Mouse (Mus musculus): Measurements from ENCODE around the gene Apbb2.

The Apbb2 gene

DNA sequence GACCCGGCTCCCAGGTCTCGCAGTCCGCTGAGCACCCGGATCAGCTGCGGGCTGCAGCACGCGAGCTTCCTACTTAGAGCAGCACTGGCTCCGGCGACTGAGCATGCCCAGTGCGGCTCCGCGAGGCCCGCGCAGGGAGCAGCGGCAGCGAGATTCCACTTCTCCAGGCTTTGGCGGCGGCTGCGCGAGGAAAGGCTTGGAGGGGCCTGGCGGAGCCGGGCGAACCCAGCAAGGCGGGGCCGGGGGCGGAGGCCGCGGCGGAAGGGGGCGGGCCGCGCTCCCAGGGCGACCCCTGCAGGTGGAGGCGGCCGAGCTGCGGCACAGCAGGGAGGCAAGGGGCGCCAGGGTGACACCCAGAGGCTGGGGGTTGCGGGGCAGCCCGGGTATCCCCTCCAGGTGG, at the start of gene Apbb2:
TSS of gene Apbb2 (minus strand) at position 188 of the 400 bp plus-strand sequence.
- DNase-seq: peak; percentile 98

DNA sequence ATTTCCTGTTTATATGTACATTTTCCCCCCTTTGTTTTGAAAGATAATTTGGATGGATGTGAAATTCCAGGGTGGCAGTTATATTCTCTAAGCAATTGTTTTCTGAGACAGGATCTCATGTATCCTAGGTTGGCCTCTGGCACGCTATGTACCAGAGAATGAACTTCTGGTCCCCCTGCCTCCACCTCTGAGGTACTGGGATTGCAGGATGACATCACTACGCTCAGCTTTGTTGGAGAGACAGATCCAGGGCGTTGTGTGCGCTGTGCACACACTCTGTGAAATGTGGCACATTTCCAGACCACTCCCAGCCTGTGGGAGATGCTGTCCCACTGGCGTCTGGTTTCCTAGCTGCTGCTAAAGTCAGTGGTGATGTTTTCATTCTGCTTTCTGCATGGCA, 35.6 kb upstream of the Apbb2 start:
- peak; percentile 63 for DNase-seq

DNA sequence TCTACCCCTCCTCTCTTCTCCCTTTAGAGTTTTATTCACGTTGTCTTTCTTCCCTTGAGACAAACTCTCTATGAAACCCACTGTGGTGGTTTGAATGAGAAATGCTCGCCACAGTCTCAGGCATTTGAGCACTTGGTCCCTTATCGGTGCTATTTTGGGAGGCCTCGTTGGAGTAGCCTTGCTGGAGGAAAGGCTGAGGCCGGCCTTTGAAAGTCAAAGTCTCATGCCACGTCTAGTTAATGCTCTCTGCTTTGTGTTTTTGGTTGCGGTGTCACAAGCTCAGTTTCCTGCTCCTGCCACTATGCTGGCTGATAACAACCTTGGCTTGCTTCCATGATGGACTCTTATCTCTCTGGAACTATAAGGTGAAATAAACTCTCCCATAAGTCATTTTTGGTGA, 28.9 kb upstream of the Apbb2 start:
- DNase-seq: no peak

DNA sequence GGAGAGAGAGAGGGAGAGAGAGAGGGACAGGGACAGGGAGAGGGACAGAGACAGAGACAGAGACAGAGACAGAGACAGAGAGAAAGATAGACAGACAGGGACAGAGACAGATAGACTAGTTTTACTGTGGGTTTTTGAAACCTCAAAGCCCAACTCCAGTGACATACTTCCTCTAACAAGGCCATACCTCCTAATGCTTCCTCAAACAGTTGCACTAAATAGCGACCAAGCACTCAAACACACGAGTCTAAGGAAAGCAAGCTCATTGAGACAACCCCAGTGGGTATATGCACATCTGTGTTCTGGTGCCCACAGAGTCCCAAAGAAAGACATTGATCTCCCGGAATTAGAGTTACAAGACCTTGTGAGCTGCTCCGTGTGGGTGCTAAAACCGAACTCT, 24.7 kb upstream of the Apbb2 start:
- DNase-seq: no peak

DNA sequence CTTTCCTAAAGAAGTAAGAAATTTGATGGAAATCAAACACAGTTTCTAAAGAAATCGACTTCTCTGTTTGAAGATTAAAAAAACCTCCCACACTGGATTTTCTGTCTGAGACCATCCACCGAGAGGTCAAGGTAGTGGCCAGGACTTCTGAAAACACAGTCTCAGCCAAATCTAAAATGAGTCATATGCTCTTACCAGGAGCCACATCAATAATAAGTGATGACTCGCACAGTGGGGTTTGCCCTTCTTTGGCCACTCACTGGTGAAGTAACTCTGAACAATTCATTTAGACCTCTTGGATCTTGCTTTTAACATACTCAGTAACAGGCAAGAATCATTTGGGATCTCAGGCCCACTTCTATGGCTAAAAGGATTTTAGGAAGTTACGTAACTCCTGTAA, 23.6 kb upstream of the Apbb2 start:
- no peak for DNase-seq

DNA sequence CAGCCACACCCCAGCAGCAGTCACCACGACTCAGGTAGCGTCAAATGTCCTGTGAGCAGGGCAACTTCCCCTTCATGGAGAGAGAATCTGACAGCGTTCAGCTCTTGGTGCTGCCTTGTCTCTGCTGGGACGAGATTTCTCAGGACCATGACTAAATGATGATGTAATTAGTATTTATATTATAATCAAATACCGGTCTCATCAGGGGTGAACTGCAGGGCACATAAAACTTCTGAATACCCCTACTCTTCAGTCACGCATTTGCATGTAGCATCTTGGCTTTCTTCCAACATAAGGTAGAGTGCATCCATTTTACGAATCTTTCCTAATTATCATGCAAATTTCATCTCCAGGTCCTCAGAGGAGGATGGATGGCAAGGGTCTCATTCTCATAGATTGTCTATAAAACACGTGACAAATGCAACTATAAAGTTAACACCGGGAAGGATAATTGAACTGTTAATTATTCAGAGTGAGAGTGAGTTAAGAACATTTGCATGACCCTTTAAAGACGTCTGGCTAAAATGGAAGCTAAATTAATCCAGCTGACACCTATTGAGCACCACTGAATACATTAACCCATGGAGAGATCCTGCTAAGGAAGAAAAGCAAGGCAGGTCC, 17.0 kb upstream of the Apbb2 start:
- no peak for DNase-seq

DNA sequence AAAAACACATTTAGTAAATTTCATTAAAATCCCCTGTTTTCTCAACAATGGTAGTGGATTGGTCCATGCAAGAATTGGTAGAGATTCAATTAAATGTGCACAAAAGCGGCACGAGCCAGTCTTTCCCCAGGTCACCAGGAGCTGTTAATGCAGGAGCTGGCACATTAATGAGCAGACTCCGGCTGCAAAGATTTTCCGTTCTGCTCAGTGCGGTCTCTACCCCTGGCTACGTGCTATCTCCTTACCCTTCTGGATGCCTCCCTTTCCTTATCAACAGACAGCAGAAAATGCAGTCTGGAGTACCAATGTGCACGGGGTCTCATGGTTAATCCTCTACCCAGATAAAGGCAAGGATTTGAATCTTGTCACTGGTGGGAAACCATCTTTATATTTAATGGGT, 9.2 kb upstream of the Apbb2 start:
- DNase-seq: no peak

DNA sequence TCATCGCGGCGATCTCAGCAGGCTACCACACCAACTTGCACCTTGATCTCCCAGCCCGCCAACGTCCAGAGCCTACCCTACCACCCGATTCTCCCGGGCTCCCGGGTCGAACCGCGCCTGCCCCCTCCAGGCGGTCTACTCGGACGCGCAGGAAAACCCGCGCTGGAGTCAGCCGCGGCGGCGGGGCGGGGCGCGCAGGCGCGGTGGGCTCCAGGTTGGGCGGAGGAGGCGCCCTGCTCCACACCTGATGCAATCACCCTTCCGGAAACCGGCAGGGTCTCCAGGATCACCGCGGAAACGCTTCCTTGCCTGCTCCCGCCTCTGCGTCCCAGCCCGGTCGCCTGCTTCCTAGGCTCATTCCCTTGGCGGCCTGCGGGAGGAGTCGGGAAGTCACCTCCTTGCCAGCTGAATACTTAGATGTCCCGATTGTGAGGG, 1.6 kb upstream of the Apbb2 start:
- DNase-seq: peak; percentile 90

DNA sequence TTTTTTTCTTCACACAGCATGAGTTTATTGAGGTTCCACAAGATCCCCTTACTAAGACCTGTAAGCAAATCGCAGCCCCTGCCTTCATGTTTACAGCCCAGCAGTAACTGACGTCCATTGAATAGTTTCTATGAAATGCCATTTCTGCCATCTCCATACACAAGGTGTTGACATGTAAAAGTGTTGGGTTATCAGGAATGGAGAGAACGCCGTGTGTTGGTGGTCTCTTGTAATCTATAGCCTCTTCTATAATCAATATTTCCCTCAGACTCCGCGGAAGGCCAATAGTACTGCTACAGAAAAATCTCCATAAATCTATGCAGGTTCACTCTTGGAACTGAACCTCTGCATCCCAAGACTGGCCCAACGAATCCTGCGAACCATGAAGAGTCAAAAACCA, 1.1 kb upstream of the Apbb2 start:
- no peak for DNase-seq

DNA sequence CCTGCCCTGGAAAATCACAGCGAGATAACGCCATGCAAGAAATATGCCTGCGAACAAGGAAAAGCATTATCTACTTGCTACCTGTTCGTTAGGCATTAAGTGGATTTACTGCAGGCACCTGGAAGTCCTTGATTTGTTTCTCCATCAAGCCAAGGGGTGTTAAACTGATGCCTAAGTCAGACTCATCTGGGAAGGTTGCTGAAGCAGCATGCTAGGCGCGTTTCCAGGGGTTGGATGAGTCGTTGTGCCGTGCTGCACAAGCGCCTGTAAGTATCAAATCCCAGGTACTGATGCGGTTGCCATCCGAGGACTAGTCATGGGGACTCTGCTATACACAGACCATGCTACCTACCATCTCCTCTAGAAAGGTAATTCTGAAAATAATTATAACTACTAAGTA, 611 bp upstream of the Apbb2 start:
- DNase-seq: no peak

DNA sequence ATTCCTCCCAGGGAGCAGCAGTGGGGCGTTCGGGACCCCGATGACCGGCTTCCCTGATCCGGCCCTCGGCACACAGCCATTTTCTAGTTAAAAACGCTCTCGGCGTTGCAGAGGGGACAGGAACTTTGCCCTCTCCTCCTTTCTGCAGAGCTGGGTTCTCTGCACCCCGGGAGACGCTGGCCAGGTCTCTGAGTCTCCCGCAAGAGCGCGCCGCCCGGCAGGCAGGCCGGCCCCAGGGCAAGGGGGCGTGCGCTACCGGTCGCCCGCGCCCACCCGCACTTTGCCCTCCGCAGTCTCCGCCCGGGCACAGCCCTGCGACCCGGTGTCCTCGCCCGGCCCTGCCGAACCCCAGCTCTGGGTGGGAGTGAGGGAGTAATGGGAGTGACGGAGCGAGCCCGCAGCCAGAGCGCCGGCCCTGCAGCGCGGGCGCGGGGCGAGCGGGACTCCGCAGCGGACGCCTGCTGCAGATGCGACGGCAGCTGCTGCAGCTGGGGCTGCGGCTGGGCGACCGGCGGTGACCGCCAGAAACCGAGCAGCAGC, 593 bp downstream of the Apbb2 start:
- DNase-seq: no peak

DNA sequence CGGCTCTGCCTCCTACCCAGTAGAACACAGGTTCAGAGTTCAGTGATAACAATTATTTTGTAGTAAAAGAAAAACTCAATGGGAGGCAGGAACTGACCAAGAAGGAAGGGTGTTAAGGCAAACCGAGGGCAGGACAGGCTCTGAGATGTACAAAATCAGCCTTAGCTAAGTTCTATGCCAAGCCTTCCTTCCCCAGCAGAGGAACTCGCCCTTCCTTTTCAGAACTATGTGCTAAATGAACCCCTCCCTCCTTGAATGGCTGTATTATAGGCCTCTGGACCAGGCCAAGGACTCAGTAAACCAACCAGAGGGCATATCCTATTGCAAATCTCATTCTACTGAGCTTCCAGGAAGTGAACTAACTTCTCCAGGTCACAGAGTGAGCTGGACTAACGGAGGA, 3.6 kb downstream of the Apbb2 start:
- DNase-seq: no peak

DNA sequence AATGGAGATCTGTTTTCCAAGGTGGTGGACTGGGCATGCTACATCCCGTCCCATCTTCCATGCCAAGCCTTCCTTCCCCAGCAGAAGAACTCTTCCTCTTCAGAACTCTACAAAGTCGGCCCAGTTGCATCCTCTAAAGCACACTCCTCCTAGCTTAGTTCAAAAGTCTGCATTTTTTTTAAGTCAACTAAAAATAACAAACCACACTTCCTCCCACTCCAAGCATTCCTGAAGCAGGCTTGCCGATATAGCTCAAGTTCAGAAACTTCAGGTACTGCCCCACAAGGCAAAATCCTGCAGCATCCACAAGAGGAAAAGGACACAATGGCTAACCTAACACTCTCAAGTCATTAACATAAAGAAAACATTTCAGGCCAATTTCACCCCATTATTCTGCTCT, 4.9 kb downstream of the Apbb2 start:
- no peak for DNase-seq

DNA sequence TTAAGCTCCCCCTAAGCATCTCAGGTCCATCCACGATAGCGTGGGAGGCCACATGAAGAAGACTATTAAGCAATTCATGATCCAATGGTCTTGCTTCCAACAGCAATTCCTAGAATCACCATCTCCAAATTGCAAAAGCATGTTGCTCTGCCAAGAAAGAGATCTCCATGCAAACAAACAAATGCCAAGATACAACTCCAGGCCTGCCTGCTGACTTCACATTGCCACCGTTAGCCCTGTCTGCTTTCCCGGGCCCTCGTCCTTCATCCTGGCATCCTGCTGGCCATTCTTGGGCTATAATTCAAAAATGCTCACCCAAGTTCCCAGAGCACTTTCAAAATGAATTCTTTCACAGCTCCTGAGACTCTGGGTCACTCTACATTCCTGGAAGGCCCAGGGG, 5.6 kb downstream of the Apbb2 start:
- no peak for DNase-seq

DNA sequence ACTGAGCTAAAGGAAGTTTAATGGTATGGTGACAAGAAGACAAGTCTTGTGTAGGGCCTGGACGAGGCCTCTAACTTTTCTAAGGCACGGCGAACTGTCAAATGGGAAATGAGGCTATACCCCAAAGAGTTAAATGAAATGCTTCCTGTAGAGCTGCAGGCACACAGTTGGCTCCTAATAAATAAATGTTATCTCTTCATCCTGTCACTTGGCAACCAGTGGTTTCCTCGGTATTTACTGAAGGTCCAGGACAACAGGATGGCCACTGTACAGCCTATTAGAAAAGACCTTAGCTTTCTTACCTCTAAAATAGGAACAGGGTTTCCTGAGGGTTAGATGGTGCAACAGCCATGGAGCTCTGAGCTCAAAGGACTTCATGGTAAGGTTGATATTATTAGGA, 6.7 kb downstream of the Apbb2 start:
- no peak for DNase-seq

DNA sequence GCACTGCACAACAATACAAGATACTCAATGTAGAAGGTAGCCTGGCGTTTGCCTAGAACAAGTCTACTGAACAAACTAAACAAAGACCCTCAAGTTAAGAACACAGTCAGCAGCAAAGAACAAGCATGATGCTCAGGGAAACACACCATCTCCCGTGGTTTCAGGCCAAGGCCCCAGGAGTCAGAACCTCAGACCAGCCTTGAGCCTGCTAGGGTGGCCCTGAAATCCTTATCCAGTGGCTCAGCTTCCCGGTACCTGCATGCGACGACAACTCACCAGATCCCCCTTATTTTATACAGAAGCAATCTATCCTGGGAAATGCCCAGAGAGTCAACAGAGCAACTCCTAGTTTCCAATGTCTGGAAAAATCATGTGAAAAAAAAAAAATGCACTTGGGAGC, 7.2 kb downstream of the Apbb2 start:
- no peak for DNase-seq

DNA sequence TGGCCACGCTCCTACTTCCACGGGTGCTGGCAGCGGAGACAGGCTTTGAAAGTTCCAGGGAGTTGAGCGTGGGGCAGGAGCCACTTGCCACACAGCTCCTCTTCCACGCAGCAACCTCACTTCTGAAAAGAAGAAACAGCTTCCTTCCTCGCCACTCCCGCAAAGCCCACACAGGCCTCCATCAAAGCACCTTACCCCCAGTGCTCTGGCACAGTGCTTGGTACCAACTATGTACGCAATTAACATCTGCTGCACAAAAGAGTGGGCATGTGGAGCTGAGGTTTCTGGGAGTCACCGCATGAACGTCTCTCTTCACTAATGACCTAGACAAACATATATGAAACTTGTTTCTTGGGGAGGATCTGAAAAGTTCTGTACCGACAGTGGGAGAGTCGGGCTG, 8.3 kb downstream of the Apbb2 start:
- no peak for DNase-seq

DNA sequence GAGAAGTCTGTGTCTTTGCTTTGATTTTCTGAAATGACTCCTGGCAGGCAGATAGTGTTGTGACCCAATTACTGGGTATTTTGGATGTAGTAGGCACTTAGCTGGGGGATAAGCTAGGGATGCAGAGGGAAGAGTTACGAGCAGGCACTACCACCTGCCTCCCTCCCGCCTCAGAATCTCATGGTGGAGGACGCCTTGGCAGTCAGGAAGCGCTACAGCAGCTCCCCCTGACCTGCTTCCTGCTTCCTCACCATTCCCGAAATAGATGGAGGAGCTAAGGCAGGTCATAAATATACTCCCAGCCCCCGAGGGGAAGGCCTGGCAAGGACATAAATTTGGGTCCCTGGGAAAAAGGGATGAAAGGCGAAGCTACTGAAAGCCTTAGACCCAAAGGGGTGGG, 9.3 kb downstream of the Apbb2 start:
- DNase-seq: no peak

DNA sequence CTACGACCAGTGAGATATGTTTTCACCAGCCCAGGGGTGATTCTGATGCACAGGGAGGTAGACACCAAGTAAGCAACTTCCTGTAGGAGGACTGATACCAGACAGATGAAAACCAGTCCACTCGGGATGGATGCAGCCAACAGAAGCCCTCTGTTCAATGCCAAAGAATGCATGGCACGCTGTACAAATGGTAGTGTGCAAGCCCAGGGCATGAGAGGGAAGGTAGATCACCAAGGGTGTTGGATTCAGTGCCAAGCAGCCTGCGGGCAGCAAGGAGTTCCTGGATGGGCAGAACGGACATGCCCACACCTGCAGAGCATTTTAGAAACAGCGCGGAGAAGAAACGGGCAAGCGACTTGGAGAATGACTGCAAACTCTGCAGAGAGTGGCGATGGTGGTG, 10.8 kb downstream of the Apbb2 start:
- no peak for DNase-seq

DNA sequence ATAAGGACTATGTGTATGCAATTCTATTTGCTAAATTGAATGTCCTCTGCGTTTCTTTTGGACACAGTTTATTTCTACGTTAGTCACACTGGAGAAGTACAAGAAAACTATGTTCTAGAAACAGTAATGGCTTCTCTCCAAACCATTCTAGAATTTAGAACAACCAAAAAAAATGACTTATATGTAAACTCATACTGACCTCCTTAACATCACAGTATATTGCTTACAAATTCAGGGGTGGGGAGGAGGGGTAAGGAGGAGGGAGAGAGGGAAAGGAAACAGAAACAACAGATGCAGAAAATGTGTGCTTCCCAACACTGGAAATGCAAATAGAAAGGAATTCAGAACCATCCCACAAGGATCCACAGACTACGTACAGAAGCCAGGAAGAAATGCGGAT, 11.4 kb downstream of the Apbb2 start:
- no peak for DNase-seq

DNA sequence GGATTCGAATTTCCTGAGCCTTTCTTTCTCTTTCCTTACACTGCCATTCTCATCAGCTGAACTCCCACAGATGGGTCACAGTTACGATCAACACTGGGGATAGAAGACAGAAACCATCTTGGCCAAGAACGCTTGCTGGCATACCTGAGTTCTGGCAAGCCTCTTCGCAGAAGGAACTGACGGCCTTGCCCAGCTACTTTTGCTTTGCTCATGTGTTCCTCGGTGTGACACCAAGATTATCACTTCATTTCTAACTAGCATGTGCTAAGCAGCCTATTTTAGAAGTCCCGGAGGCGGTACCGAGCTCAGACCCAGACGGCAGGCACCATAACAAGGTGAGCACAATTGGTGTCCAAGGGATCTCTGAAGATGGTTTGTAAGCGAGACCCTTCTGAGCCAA, 12.9 kb downstream of the Apbb2 start:
- no peak for DNase-seq

DNA sequence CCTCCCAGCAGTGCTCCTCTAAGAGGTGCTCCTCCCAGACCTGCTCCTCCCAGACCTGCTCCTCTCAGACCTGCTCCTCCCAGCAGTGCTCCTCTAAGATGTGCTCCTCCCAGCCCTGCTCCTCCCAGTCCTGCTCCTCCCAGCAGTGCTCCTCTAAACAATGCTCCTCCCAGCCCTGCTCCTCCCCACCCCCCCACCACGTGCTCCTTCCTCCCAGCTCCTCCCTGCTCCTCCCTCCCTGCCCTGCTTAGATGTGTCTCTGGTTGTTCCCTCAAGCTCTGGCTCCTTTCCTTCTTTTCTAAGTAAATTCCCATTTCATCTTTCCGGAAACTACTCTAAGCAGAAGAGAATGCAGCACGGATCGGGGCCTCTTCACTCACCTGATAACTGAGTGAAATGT, 14.2 kb downstream of the Apbb2 start:
- DNase-seq: no peak

DNA sequence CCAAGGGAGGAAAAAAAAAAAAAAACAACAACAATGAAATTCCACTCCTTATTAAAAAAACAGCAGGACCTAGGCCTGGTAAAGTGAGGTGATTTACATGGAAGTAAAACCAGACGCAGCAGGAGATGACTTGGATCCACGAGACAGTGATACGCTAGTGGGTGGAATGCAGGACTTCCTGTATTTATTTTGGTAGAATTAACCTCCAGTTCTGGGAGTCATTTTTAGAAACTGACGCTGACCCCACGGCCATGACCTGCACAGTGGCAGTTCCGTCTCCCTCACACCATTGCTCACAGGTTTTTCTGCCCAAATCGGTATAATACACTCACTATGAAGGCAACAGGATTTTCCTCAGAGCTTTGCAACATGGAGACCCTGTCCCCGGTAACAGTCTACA, 14.8 kb downstream of the Apbb2 start:
- DNase-seq: no peak

DNA sequence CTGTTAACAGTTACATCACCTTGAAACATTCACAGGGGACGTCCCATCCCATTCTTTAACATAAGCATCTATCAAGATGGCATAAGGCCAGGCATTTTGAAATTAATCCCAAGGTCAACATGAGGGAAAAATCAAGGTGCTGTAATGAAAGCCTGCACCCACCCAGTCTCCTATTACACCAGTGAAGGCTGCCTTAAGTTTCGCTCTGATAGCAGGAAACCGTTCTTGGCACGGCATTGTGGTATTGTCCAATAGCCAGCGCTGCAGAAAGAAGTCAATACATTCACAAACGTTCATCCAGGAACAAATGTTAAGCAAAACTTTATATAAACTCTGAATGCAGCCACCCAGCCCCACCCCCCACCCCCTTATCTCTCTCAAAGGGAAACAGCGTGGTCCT, 15.4 kb downstream of the Apbb2 start:
- DNase-seq: no peak

DNA sequence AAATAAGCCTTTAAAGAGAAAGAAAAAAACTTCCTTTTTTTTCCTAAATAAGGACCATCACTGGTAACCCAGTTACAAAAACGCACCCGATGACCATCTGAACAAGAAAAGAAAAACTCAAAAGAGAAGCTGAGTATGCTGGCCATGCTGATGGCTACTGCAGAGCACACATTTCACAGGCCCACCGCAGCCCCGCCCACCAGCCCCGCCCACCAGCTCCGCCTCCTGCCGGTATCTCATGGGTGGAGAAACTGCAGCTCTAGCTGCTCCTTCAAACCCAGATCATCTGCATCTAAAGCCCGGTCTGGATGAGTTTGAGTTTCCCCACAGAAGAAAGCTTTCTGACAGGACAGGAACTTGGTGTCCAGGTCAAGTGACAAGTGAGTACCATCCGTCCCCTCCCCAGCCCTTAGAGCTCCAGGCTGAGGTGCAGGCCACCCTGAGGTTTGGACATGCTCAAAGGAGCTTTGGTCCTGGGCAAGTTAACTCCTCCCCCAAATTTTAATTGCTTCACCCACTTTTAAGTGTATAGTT, 16.2 kb downstream of the Apbb2 start:
- no peak for DNase-seq

Data from retina, postnatal 1 day (tissue).